9 mouse cellular contexts compared by ENCODE assay signal in the genomic region with DNA sequence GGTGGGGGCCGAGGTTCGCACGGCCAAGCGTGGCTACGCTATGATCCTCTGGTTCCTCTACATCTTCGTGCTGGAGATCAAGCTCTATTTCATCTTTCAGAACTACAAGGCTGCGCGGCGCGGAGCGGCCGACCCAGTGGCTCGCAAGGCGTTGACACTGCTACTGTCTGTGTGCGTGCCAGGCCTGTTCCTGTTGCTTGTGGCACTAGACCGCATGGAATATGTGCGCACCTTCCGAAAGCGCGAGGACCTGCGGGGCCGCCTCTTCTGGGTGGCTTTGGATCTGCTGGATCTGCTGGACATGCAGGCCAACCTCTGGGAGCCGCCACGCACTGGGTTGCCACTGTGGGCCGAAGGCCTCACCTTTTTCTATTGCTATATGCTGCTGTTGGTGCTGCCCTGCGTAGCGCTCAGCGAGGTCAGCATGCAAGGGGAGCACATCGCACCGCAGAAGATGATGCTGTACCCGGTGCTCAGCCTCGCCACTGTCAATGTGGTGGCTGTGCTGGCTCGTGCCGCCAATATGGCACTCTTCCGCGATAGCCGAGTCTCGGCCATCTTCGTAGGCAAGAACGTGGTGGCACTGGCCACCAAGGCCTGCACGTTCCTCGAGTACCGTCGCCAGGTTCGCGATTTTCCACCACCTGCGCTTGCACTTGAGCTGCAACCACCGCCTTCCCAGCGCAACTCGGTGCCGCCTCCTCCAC. TPM values are rescaled to one million over a fixed set of nuclear protein-coding genes. Genes with fewer than 3 reads are reported as not detected.
DNase-seq lines count a peak whose midpoint lies in the region; ATAC-seq and TF ChIP-seq lines count a peak whose summit lies in the region.
"Had no signal": no experiment of that assay in that cellular context is flagged by ENCODE, and none has a peak within 500 bp of the region (broad histone marks: within the 10 kb centered on the region; RNA-seq: fewer than 3 reads in every experiment).

No protein-coding gene starts in this region.

- intact Hi-C loops in heart, postnatal 36 days (cut with DNase I), result no loop called here

- H3K9me3 ChIP-seq in heart, postnatal 0 days (replicated peaks; ENCODE audit: control insufficient read depth, low read length), result no peaks in the 10 kb centered on the region
- no peaks in the 10 kb centered on the region for H3K9me3 ChIP-seq in hindbrain, embryonic 12.5 days (replicated peaks)
- H3K9me3 ChIP-seq in midbrain, embryonic 16.5 days (replicated peaks; ENCODE audit: control insufficient read depth, low read length, poor library complexity, severe bottlenecking), result no peaks in the 10 kb centered on the region

- H3K4me2 ChIP-seq in heart, postnatal 0 days (ENCODE audit: low read depth, low read length), result 0 out of 2 replicates have a peak overlapping the region, but pooled peaks have one; percentile 72
- peak overlapping the region; percentile 88 for H3K4me2 ChIP-seq in hindbrain, embryonic 12.5 days (replicated peaks)
- H3K4me2 ChIP-seq in midbrain, embryonic 16.5 days (ENCODE audit: low read length), result peak overlapping the region; percentile 80

- 77% methylated on average over 51 of the region's 51 CpGs for WGBS in heart, postnatal 0 days
- WGBS in hindbrain, embryonic 12.5 days, result 88% methylated on average over 51 of the region's 51 CpGs
- 88% methylated on average over 47 of the region's 51 CpGs for WGBS in midbrain, embryonic 16.5 days

- peaks cover 14% of the 10 kb centered on the region for H3K4me1 ChIP-seq in heart, postnatal 0 days (ENCODE audit: control insufficient read depth, insufficient read depth)
- H3K4me1 ChIP-seq in hindbrain, embryonic 12.5 days, result peaks cover 22% of the 10 kb centered on the region
- peaks cover 15% of the 10 kb centered on the region for H3K4me1 ChIP-seq in midbrain, embryonic 16.5 days (ENCODE audit: control insufficient read depth, insufficient read depth, low read length)

- no peak overlapping the region for H3K9ac ChIP-seq in heart, postnatal 0 days (replicated peaks; ENCODE audit: low read depth, low read length)
- H3K9ac ChIP-seq in hindbrain, embryonic 12.5 days, result no peak overlapping the region; the same call in 1 of the 2 replicates
- H3K9ac ChIP-seq in midbrain, embryonic 16.5 days (ENCODE audit: low read depth, low read length), result no peak overlapping the region; the same call in 1 of the 2 replicates

- H3K27ac ChIP-seq in heart, postnatal 0 days (ENCODE audit: low read depth), result no peak overlapping the region
- H3K27ac ChIP-seq in hindbrain, embryonic 12.5 days, result no peak overlapping the region
- H3K27ac ChIP-seq in midbrain, embryonic 16.5 days (ENCODE audit: low read length), result no peak overlapping the region

- ATAC-seq in heart, postnatal 0 days (ENCODE audit: insufficient read depth, low read depth), result no peak
- no peak for ATAC-seq in hindbrain, embryonic 12.5 days (ENCODE audit: low FRiP score)
- ATAC-seq in midbrain, embryonic 16.5 days, result peak; percentile 4; the same call in 1 of the 2 replicates
- ATAC-seq in granulocyte monocyte progenitor cell, adult 5-6 weeks (replicated peaks; ENCODE audit: poor library complexity, severe bottlenecking), result no peak

- TF ChIP-seq CTCF in heart, postnatal 0 days (IDR thresholded peaks at IDR 0.05; ENCODE audit: low read depth), result no peak

- peaks cover 46% of the 10 kb centered on the region for H3K27me3 ChIP-seq in heart, postnatal 0 days (ENCODE audit: control insufficient read depth, insufficient read depth, low read length)
- H3K27me3 ChIP-seq in hindbrain, embryonic 12.5 days, result no peaks in the 10 kb centered on the region
- no peaks in the 10 kb centered on the region for H3K27me3 ChIP-seq in midbrain, embryonic 16.5 days (ENCODE audit: control insufficient read depth, insufficient read depth, low read depth, low read length)

- no peak for TF ChIP-seq EP300 in heart, postnatal 0 days (IDR thresholded peaks at IDR 0.05; ENCODE audit: low read depth)

- DNase-seq in heart, postnatal 0 days (ENCODE audit: low spot score), result no peak
- no peak for DNase-seq in heart, postnatal 36 days
- DNase-seq in cerebellum, adult 9-10 months, result peak; percentile 58
- no peak for DNase-seq in lung, postnatal 25 days (ENCODE audit: low spot score)
- no peak for DNase-seq in left cerebral cortex, adult 11 months (ENCODE audit: low spot score)

- no peaks in the 10 kb centered on the region for H3K36me3 ChIP-seq in heart, postnatal 0 days (replicated peaks; ENCODE audit: control insufficient read depth, insufficient read depth, low read length)
- H3K36me3 ChIP-seq in hindbrain, embryonic 12.5 days, result peaks cover 33% of the 10 kb centered on the region
- peaks cover 26% of the 10 kb centered on the region for H3K36me3 ChIP-seq in midbrain, embryonic 16.5 days (ENCODE audit: control insufficient read depth, insufficient read depth, low read length)

- H3K4me3 ChIP-seq in heart, postnatal 0 days (ENCODE audit: low read depth, low read length), result no peak overlapping the region
- H3K4me3 ChIP-seq in hindbrain, embryonic 12.5 days, result peak overlapping the region; percentile 39; the same call in 1 of the 2 replicates
- peak overlapping the region; percentile 77 for H3K4me3 ChIP-seq in midbrain, embryonic 16.5 days (ENCODE audit: low read depth, low read length)

RNA-seq across cellular contexts. Expression of gene Tmem121, which starts 2.8 kb away (rescaled TPM):
- total RNA-seq in heart, postnatal 0 days (2014; rRNA removed; ENCODE audit: low replicate concordance), result 0.97 and 4.8 TPM in 2 replicates
- polyA plus RNA-seq in heart, postnatal 0 days (2015; fragmentation: Nextera tagmentation; extraction: Ambion mirVana), result 1.2 TPM in 2 replicates
- total RNA-seq in heart, postnatal 36 days (2021), result not detected
- polyA plus RNA-seq in hindbrain, embryonic 12.5 days (2016; fragmentation: Nextera tagmentation; extraction: Ambion mirVana), result 22.9 and 23.2 TPM in 2 replicates
- 47.2 and 50.3 TPM in 2 replicates for polyA plus RNA-seq in midbrain, embryonic 16.5 days (2015; fragmentation: Nextera tagmentation; extraction: Ambion mirVana)
- total RNA-seq in granulocyte monocyte progenitor cell, adult 5-6 weeks (2014; fragmentation: Nextera tagmentation), result 0.17 TPM in 1 of 2 replicates, not detected in the other
- total RNA-seq in granulocyte monocyte progenitor cell, adult 5-6 weeks (2017), result not detected in 2 replicates
- total RNA-seq: CH12.LX had no signal

RNA-seq across cellular contexts. Expression of gene Tedc1, which starts 32.3 kb away (rescaled TPM):
- total RNA-seq in heart, postnatal 0 days (2014; rRNA removed; ENCODE audit: low replicate concordance), result 6.7 and 16.5 TPM in 2 replicates
- 4.5 and 4.9 TPM in 2 replicates for polyA plus RNA-seq in heart, postnatal 0 days (2015; fragmentation: Nextera tagmentation; extraction: Ambion mirVana)
- total RNA-seq in heart, postnatal 36 days (2021), result under 1 TPM; 0.19 to 0.49 TPM
- 34.1 and 38.5 TPM in 2 replicates for polyA plus RNA-seq in hindbrain, embryonic 12.5 days (2016; fragmentation: Nextera tagmentation; extraction: Ambion mirVana)
- polyA plus RNA-seq in midbrain, embryonic 16.5 days (2015; fragmentation: Nextera tagmentation; extraction: Ambion mirVana), result 11.0 and 11.4 TPM in 2 replicates
- total RNA-seq in granulocyte monocyte progenitor cell, adult 5-6 weeks (2014; fragmentation: Nextera tagmentation), result 6.5 and 11.1 TPM in 2 replicates
- 6.1 and 22.6 TPM in 2 replicates for total RNA-seq in granulocyte monocyte progenitor cell, adult 5-6 weeks (2017)

RNA-seq across cellular contexts. Expression of gene Crip1, which starts 42.4 kb away (rescaled TPM):
- 286 and 487 TPM in 2 replicates for total RNA-seq in heart, postnatal 0 days (2014; rRNA removed; ENCODE audit: low replicate concordance)
- polyA plus RNA-seq in heart, postnatal 0 days (2015; fragmentation: Nextera tagmentation; extraction: Ambion mirVana), result 831 and 871 TPM in 2 replicates
- total RNA-seq in heart, postnatal 36 days (2021), result 100 to 1,000 TPM; 190 to 198 TPM
- 84.5 and 90.8 TPM in 2 replicates for polyA plus RNA-seq in hindbrain, embryonic 12.5 days (2016; fragmentation: Nextera tagmentation; extraction: Ambion mirVana)
- polyA plus RNA-seq in midbrain, embryonic 16.5 days (2015; fragmentation: Nextera tagmentation; extraction: Ambion mirVana), result 16.8 and 23.3 TPM in 2 replicates
- 161 and 242 TPM in 2 replicates for total RNA-seq in granulocyte monocyte progenitor cell, adult 5-6 weeks (2014; fragmentation: Nextera tagmentation)
- total RNA-seq in granulocyte monocyte progenitor cell, adult 5-6 weeks (2017), result 84.6 and 103 TPM in 2 replicates

RNA-seq across cellular contexts. Expression of gene Crip2, which starts 48.5 kb away (rescaled TPM):
- 1,394 and 1,556 TPM in 2 replicates for total RNA-seq in heart, postnatal 0 days (2014; rRNA removed; ENCODE audit: low replicate concordance)
- polyA plus RNA-seq in heart, postnatal 0 days (2015; fragmentation: Nextera tagmentation; extraction: Ambion mirVana), result 2,321 and 2,395 TPM in 2 replicates
- 1,000 to 10,000 TPM; 1,482 to 1,552 TPM for total RNA-seq in heart, postnatal 36 days (2021)
- polyA plus RNA-seq in hindbrain, embryonic 12.5 days (2016; fragmentation: Nextera tagmentation; extraction: Ambion mirVana), result 217 and 245 TPM in 2 replicates
- 369 and 395 TPM in 2 replicates for polyA plus RNA-seq in midbrain, embryonic 16.5 days (2015; fragmentation: Nextera tagmentation; extraction: Ambion mirVana)
- not detected in 2 replicates for total RNA-seq in granulocyte monocyte progenitor cell, adult 5-6 weeks (2014; fragmentation: Nextera tagmentation)
- 0.46 TPM in 1 of 2 replicates, not detected in the other for total RNA-seq in granulocyte monocyte progenitor cell, adult 5-6 weeks (2017)
